Mouse (Mus musculus) testis, postnatal 14 days (tissue): Measurements from ENCODE around the gene Wipi1.
A peak's percentile ranks its signal among the peaks of the same experiment; 100 is the strongest.
"Not testable (repeated sequence)": the region's sequence is repeated elsewhere in the genome, so short reads cannot be mapped to it uniquely, and the experiment has no call there.

ENCODE experiments used
- DNase-seq: peaks from one replicate; pipeline ENCODE4 v3.0.0; 2021; ENCODE audit warnings: low spot score

Gene Wipi1

DNA sequence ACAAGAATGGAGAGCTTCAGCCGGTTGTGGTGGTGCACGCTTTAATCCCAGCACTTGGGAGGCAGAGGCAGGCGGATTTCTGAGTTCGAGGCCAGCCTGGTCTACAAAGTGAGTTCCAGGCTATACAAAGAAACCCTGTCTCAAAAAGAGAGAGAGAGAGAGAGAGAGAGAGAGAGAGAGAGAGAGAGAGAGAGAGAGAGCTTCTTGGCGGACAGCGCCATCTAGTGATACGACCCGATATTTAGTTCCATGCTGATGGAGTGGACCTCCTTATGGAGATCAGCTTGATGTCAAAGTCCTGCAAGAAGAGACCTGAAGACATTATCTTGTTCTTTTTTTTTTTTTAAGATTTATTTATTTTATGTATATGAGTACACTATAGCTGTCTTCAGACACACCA, 7.3 kb upstream of the Wipi1 start:
- DNase-seq = not testable (repeated sequence)

DNA sequence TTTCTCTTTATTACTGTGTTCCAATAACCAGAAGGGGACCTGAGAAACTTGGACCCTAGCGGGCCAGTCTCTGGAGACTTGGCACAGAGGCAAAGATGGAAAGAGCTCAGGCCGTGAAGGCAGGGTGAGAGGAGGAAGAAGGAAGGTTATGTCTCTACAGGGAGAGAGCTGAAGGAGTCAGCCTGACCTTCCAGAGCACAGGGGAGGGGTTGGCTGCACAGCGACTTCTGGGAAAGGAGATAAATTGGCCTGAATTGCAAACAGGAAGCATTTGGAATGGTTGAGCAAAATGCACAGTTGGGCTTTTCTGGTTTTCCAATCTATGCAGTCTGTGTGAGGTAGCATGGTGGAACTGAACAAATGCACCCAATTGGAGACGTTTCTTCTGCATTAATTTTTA, 5.0 kb upstream of the Wipi1 start:
- no peak for DNase-seq

DNA sequence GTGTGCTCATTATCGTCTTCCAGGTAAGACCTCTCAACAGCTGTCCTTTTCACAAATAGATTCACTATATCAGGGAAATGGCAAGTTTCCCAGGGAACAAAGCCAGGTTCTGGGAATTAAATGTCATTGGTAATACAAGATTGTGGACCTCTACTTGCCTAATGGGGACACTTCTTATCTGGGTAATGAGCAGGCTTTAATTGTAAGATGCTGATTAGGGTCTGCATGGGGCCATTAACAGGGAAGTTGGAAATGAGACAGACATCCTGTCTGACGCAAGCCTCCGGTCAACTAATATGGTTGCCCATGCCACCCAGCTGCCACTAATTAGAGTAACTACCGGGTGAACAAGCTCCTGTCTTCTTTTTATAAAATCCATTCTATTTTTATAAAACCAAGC, 4.6 kb upstream of the Wipi1 start:
- DNase-seq = no peak

DNA sequence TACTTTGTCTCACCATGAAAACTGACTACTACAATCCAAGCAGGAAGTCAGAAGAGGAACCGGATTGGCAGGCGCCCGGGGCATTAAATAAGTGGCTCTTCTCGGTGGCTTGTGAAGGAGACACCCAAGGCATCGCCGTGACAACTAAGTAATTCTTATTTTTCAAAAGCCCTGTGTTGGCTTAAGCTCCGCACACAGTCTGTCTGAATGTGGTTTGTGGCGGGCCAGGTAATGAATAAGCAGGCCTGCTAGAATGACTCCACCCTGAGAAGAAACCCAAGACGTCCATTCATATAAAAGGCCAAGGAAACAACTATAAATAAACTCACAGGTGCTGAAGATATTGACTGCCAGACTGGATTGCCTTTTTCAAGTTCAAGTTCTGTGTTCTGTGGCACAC, 3.5 kb upstream of the Wipi1 start:
- DNase-seq = no peak

DNA sequence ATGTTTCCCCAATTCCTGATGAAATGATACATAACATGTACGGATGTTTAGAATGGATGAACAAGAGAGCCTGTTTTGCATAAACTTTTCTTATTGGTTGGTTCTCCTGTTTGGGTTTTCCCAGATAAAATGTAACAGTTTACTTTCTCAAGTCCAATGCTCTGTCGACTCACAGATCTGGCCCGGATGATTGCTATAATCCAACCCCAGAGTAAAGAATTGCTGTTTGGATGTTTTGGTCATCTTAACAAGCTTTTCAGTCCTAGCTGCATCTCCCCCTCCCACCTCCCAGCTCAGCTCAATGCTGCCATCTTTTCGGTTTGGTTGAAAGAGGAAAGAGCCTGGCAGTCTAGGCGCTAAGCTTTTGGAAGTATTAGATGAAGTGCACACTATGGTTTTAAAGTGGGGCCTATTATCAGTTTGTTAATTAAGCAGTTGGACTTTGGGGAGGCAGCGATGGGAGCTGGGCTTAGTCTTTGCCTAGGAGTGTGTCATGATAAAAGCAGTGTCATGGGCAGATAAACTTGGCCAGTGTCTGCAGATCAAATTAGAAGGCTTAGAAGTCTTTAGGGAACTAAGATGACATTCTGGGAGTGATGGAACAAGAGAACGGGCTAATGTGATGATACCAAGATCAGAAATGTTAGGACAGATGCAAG, 1.2 kb upstream of the Wipi1 start:
- no peak for DNase-seq

DNA sequence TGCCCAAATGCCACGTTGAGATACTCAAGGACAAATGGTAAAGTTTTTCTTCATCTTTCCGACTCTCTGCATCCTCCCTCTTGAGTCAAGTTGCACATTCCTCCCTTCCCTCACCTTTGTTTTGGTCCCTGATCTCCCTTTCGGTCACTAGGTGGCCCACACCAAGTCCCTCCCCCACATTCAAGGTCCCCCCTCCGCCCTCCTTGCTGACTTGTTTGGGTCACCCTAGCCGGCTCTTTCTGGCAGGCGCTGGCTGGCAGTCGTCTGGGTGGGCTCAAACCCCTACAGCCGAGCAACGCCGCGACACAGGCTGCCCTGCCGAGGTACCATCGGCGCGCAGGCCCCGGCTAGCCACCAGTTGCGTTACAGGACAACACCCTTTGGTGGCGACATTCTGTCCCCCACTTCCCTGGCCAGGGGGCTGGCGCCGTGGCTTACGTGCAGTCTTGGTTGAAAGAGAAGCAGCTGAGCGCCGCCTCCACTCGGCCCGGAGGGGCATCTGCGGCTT, 918 bp downstream of the Wipi1 start:
- no peak for DNase-seq

DNA sequence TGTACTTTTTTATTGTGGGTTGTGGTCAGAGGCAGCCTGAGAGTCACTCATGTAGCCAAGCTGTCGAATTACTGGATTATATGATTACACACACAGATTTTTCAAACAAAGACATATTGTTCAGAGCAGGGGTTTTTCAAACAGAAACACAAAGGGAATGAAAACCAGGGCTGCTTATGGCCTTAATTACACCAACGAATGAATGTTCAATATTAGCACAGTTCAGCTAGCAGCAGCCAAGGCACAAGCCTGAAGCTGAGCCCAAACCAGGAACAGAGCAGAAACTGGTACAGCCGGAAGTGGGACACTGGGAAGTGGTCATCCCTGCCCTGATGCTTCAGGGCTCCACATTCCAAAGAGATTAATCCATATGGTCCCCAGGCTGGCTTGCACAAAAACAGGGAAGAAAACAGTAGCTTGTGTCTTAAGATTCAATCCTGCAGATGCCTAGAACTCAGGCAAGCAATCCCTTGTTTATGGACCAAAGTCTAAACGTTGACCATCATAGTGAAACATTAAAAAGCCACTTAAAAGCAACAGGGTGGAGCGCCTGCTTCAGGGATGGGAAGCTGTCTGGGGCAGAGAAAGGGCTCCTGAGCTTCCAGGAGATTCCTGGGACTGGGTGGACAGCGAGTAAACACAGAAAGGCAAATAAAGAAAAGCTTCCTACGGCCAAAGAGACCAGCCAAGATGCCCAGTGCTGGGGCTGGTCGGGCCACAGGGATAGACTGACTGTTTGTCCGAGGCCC, 1.5 kb downstream of the Wipi1 start:
- no peak for DNase-seq

DNA sequence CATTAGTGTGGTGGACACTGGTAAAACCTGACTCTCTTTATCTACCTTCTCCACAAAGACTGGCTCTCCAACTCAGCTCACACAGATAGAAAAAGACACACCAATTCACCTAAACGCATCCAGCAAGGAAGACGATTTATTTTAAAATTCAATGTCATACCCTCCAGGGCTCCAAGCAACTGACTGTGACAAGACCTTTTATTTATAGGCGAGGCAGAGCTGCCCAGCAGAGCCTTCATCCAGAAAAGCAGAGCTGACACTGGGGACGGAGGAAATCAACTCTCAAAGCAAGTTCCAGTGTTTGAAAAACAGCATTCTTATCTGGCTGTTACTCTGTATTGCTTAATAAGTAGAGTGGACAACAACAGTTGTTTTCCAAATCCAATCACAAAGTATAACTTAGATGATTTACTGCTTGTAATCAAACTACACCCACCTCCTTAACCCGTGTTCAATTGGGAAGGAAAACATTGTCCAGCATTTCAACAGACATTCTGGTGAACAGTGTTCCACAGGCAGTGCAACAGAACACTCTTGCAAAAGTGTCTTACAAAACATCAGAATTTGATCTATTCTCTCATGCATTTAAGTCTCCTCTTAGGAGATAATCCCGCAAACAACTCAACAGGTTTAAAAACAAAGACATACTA, 2.7 kb downstream of the Wipi1 start:
- no peak for DNase-seq

DNA sequence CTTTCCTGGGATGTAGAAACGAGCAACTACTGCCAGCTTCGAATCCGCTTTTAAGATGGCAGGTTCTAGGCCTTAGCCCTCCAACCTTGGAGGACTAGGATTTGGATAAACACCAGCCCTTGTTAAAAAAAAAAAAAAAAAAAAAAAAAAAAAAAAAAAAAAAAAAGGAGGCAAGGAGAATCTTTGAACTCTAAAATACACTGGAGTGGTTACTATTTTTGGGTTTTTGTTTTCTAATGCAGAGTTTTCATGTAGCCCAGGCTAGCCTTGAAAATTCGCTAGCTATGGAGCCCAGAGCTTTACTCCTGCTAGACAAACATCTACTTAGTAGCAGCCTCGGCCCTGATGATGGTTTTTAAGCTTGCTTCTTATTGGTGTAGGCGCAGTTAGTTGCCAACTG, 4.2 kb downstream of the Wipi1 start:
- DNase-seq = no peak

DNA sequence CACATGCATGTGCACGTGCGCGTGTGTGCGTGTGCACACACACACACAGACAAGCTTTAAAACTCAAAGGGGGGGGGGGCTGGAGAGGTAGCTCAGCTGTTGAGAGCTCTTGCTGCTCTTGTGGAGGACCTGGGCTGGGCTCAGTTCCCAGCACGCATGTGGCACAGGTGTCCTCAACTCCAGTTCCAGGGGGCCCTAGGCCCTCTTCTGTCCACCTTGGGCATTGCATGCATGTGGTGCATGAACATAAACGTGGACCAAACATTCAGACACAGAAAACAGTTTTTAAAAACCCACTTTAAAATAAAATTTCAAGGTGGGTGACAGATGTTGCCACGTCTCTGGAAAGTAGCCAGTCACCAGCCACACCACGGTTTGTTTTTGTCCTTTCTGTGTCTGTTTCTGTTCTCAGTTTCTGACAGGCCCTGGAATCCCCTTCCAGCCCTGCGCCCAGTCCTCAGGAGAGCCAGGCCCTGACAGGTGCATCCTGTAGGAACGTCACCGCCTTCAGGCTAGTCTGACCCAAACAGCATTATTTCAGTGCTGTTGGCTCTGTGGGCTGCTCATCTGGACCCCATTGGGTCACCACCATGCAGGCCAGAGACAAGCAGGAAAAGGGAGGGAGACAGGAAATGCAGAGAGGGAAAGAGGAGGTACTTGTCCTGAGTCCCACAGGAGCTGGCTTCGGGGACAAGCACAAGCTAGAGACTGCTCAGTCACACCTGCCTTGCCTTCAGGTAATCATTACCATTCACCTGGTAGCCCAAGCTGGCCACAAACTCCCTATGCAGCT, 12.8 kb downstream of the Wipi1 start:
- no peak for DNase-seq

DNA sequence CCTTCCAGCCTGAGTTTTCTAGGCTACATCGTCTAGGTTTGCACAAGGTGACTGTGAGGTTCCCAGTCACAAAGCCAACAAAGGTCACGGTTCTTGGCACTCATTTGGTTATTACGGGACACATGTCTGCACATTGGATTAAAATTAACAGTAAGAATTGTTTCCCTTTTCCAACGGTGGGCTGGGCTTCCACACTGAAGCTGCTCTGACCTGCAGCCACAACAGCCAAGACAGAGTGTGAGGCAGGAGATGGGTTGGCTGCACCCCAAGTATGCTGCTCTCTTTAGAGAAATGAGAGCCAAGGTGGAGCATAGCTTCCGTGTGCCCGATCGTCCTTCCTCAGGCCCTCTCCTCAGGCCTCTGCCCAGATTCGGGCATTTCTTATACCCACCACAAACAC, 17.0 kb downstream of the Wipi1 start:
- DNase-seq = no peak

DNA sequence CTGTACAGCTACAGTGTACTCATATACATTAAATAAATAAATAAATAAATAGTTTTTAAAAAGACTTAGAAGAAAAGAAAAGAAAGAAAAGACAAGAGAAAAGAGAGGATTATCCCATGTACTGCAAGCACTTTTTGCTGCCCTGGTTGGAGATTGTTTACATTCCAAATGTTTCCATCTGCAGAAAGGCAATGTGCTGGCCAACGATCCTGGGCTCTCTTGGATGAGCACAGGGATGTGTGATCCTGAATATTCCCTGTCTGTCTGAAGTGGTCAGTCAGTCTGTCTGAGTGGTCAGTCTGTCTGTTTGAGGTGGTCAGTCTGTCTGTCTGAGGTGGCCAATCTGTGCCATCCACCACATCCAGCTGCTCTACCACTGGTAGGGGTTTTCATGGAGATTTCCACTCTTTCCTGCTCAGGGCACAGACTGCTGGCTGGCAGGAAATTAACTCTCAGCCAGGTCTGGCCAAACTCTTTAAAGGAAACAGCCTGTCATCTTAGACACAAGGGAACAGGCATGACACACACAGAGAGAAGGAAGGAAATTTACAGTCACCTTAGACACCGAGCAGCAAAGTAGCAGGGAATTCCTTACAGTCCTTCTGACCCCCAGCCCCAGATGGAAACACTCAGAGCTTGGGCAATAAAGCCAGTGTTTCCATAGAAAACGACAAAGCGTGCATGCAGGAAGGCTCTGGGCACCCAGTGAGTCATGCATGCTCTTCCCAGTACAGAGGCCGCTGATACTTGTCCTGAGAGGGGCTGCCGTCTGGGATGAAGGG, 18.4 kb downstream of the Wipi1 start:
- DNase-seq = no peak

DNA sequence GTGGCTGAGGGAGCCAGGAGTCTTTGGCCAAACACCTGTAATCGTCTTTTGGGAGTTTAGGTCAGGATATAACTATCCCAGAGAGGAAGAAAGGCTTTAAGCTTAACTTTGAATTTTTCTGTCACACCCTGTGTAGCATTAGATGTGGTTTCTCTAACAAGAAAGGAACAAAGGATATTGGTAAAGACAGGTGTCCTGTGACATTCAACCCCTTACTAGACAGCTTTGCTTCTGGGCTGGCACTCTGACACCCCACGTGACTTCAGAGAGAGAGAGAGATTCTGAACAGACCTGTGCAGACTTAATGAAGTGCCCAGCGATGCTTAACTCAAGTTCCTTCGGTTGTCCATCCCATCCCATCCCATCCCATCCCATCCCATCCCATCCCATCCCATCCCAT, 20.3 kb downstream of the Wipi1 start:
- no peak for DNase-seq

DNA sequence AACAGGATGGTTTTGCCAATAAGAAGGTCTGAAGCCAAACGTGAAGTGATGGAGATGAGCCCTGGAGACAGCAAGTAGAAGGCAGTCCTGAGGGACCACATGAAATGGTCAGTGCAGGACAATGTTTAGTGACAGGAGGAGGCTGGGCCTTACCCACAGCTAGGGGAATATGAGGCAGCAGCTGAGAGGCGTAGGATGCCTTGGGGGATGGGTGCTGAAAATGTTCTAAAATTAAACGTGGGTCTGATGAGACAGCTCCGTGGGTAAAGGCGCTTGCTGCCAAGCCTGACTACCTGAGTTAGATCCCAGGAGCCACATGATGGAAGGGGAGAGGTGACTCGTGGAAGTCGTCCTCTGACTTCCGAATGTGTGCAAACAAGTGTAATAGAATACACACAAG, 21.8 kb downstream of the Wipi1 start:
- no peak for DNase-seq

DNA sequence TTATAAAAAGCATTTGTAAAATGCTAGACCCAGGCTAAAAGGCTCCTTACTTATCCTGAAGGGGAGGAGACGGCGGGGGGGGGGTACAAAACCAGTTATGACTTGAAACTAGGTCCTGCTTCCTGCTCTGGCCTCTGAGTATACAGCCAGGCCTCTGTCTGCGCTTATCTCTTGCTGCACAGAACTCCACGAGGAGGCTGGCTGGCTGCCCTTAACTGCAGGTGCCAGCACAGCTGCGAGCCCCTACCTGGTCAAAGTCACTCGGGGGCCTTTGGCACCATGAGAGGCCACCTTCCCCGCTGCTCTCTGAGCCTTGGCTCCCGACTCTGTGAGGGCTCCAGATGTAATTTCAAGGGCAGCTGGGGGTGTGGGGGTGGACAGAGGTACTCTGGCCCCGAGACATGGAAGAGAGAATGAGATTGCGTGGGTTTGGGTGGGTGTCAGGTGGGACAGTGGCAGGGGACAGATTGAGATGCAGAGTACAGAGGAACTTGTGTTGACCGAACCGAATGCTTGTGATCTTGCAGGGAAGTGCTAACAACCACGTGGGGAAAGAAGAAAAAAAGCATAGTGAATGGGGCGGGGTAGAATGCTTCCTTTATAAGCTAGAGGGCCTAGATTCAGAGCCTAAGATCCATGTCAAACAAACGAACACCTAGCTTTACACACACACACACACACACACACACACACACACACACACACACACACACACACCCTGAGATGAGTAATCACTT, 24.0 kb downstream of the Wipi1 start:
- no peak for DNase-seq

DNA sequence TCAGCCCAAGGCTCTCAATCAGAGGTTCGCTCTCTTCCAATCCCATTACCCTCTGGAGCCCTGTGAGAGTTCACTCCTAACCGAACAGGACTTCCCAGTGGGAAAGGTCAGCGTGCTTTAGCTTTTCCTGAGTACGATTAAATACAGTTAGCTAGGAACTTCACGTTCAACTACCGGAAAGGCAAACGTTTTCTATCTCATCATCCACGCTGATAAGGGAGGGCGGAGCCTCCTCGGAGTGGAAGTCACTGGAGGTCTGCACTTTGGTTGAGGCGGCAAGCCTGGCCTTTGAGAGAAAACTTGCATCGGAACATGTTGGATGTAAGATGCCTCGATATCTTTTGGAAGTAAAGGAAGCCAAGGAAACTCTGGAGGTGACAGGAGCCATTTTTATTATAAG, 24.7 kb downstream of the Wipi1 start:
- no peak for DNase-seq

DNA sequence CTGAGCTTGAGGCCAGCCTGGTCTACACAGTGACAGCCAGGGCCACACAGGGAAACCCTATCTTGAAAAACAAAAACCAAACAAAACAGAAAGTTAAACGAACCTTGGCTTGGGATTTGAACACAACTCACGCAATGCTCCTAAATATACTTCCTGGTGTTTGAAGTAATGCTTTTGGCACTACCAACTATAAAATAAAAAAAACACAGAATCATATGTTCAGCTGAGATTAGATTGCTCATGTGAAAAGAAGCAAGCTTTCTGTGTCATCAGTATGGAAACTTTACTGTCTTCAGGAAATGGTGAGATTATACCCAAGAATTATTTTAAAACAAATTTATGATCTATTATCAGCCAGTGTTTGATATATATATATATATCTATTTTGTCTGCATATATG, 25.3 kb downstream of the Wipi1 start:
- no peak for DNase-seq

DNA sequence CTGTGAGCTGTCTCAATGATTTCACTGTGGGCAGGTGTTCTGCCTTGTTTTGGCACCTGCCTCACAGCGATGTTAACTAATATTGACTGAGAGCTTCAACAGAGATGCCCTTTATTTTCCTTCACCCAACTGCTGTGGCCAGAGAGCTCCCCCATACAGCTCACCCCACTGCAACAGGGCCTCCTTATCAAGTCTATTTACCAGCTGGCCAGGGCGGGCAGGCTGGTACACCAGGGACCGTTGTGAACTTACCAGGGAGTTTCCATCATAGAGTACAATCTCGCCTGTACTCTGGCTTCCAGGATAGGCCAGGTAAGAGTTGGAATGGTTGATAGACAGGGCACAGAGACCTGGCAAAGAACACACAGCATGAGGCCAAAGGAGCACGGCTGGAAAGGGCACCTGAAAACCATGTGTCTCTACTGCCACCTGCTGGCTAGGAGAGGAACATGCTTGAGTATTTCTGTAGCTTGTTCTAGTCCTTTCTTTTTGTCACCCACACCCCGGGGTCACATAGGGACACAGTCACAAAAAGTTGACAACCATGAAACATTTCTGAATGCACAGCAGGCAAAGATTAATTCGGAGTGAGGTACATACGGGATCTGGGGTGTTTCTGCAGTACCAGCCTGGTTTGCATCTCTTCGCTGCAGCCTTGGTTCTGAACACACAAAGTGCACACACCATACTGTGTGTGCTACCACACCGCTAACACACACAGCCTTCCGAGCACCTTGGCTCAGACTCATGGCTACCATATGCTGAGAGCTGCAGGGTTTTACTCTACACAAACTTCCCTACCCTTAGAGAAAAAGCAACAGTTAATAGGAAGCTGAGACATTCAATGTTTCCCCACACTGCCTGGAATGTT, 26.7 kb downstream of the Wipi1 start:
- DNase-seq = peak; percentile 53

DNA sequence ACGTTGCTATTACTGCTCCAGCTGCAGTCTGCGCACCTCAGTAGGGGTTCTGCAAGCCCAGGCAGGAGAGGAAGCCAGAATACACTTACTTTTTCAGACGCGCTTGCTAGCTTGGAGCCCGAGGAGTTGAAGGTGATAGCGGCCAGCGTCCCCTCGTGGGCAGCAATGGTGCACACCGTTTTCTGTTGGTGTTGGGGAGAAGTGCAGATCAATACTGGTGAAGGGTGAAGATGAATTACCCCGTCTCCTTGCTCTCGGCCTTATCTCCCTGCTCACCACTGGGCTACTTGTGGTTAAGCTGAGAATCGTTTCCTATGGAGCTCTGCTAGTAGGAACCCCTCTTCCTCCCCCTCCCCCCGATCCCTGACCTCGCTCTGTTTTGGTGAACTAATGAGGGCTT, 27.8 kb downstream of the Wipi1 start:
- no peak for DNase-seq

DNA sequence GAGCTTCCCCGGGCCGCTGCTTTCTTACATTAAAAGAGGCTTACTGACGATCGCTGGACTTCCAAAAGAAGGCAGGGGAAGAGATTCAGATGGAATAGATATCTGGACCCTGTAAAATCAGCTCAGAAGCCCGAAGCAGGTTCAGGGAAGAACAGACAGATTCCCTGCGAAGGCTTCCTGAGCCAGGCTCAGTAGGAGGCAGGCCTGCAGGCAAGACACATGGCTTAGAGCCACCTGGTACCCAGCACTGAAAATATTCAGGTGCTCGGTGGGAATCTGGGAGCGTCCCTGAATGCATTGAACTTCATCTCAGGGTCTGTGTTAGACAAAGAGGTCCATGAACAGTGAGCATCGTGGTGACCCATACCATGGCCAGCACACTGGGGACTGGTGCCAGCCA, 31.8 kb downstream of the Wipi1 start:
- DNase-seq = no peak
